Mouse (Mus musculus): ENCODE measurements around the gene Fam71b.

GRCm38 (mm10) chr11:46397900-46398299 is 1.5 kb downstream of the Fam71b start:
- TF ChIP-seq CTCF (IDR thresholded peaks at IDR 0.05; ENCODE audit: low read depth) (no peak), EP300 (IDR thresholded peaks at IDR 0.05; ENCODE audit: low read depth) (no peak)
